Mouse (Mus musculus): Measurements from ENCODE around the gene Slc41a1.

Slc41a1 gene

DNA sequence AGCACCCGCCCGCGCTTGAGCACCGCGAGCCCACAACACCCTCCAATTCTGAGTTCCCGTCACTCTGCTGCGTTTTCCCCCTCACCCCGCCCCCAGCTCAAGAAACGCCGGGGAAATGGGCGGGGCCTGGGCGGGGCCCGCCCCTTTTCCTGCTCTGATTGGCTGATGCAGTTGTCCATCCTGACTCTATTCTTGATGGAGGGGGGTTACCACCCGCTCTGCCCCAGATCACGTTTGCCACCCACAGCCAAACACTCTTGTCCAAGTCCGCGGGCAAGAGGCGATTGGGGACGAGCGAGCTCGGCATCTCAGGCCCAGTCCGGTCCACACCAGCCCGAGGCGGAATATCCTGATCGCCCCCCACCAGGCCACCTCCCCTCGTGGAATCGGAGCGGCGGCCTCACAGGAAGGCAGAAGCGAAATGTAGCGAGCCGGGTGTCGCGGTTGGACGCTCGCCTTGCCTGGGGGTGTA is 530 bp downstream of the Slc41a1 start:
- peak; percentile 93 to 96 for DNase-seq (ENCODE audit: low spot score in 2 of 2)

DNA sequence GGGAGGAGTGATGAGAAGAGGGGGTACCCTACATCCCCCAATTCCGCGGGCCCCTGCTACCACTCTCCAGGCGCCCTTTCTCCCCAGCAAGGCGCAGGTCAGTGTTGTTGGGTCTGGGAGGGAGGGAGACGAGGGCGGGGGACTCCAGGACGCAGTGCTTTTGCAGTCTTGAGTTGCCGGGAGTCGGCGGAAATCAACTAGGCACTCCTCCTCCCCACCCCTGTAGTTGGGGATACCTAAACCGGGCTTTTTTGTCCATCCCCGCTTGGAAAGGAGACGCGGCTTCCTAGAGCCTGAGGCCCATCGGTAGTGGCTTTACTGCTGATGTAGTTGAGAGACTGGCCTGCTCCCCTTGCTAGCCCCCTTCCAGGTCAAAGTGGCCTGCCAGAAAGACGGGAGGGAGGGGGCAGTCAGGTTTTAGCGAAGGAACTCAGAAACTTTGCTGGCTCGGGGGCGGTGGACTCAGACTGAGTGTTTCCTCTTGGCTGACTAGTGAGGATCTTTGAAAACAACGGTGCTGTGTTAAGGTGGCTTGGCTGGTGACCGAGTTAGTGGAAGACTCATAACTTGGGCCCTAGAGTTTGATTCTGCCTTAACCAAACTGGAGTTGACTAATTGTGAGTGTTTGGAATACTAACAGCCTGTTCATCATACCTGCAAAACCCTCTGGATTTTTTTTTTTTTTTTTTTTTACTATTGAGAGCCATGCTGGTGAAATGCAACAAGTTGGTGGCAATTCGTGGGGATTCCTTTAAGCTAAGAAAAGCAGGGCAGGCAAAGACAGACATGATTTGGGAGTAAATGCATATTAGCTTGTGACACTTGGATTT is 1.2 kb downstream of the Slc41a1 start:
- DNase-seq (ENCODE audit: low spot score in 2 of 2): peak in 1 of 2 experiments; percentile 6

DNA sequence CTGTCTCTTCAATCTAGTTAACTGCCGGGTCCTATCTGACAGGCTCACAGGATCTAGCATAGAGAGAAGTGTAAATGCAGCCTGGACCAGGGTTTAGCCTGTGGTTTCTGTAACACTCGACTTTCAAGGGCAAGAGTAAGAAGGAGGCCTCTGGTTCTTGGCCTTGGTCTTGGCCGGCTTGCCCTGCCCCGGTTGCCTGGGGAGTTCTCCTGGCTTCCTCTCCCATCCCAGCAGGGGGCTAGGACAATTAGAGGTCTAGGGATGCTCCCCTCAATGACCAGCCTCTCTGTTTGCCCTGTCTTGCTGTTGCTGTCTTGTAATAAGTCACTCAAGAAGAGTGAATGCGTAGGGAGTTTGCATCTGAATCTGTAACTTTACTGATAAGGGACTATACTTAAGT is 2.0 kb downstream of the Slc41a1 start:
- no peak for DNase-seq (ENCODE audit: low spot score in 2 of 2)

DNA sequence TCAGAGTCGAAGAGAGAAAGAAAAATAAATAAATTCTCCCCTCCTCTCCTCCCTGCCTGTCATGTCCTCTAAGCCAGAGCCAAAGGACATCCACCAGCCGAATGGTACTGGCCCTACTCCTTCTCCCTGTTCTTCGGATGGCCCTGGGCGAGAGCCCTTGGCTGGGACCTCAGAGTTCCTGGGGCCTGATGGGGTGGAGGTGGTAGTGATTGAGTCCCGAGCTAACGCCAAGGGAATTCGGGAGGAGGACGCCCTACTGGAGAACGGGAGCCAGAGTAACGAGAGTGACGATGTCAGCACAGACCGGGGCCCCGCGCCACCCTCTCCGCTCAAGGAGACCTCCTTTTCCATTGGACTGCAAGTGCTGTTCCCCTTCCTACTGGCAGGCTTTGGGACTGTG is 3.3 kb downstream of the Slc41a1 start:
- no peak for DNase-seq (ENCODE audit: low spot score in 2 of 2)

DNA sequence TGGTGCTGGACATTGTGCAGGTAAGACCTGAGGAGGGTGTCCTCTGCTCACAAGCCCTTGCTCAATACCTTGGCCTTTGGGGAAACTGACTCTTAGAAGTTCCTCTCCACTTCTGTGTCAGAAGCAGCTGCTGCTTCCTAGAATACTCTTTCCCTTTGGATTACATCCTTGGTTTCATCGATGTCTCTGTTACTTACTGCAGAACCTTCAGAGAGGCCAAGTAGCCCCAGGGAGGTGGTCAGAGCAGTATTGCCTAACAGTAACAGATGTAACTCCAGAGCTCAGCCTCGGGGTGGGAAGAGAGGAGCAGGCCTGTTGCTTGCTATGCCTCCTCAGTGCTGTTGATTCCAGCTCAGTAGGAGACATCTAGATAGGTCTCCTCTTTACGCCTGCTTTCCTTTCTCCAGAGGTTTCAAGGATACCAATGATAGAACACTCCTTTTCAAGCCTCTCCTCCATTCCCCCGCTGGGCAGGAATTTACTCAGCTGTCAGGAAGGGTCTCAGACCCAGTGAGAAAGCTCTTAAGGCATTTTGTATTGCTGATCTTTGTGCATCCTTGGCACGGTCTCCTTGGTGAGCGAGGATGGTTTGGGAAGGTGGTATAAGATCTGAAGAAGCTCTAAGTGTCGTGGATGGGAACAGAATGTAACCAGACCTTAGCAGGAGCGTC is 3.8 kb downstream of the Slc41a1 start:
- no peak for DNase-seq (ENCODE audit: low spot score in 2 of 2)

DNA sequence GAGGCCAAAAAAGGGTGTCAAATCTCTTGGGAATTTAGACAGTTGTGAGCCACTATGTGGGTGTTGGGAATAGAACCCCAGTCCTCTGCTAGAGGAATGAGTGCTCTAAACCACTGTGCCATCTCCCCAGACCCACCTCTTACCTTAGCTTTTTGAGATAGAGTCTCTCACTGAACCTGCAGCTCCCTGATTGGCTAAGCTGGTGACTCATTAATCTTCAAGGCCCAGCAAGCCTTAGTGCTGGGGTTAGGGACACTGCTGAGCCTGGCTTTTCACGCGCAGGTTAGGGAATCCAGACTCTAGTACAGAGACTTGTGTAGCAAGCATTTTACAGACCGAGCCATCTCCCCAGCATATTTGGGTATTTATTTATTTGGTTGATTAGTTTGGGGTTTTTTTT is 9.7 kb downstream of the Slc41a1 start:
- no peak for DNase-seq (ENCODE audit: low spot score in 2 of 2)

DNA sequence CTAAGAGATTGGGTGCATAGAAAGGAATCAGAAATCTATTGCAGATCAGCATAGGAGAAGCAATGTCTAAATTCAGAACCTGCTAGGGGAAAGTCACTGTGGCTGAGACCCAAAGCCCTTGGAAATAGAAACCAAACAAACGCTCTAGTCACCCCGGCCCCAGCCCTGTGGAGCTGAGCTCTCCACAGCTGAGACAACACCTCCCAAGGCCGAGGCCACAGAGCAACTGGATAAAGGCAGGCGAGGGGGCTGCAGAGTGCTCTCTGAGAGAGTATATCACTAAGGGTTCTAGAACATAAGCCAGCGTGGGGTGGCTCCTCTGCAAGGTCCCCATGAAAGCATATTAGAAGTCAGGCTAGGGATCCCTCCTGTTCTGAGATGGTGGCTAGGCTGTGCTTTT is 11.2 kb downstream of the Slc41a1 start:
- no peak for DNase-seq (ENCODE audit: low spot score in 2 of 2)

DNA sequence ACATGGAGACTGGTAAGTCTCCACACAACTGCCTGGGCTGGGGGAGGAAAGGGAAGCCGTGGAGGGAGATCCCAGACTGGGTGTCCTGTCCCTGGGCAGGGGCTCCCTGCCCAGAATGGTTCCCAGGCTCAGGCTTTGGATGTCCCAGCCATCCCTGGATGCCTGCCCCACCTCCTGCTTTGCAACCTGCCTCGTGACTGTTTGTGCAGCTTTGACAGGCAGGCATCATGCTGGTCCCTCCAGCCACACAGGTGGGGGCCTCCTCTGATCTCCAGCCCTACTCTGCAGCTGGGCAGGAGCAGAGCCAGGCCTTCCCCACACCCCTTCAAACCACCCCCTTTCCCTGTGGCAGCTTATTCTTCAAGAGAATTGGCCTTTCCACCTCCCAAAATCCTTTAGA is 12.0 kb downstream of the Slc41a1 start:
- no peak for DNase-seq (ENCODE audit: low spot score in 2 of 2)

DNA sequence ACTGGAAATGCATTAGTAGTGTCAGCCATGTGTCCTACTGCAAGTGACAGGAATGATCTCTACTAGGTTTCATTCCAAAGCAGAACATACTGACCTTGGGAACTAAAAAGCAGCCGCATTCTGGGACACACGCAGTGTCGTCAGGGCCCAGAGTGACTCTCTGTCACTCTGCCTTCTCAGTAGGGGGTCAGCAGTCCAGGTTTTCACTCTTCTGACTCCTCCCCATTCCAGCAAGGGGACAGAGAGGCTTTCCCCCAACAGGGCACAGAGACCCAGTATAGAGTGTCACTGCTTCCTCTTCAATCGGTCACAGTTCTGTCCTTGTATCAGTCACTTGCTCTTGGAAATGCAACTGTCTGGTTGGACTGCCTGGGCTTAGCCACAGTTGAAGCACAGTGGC is 14.9 kb downstream of the Slc41a1 start:
- no peak for DNase-seq (ENCODE audit: low spot score in 2 of 2)

DNA sequence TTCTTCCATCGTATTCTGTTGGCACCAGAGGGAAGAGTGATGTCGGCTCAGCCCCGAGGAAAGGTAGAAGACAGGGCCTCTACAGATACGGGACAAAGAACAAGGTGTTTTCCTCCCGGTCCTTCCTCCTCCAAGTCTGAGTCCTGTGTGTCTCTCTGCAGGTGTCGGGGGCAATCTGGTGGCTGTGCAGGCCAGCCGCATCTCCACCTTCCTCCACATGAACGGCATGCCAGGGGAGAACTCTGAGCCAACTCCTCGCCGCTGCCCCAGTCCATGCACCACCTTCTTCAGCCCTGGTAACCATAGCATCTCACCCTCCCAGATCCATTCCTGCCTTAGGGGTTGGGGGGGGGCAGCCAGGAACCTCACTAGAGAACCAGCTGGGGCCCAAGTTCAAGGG is 16.5 kb downstream of the Slc41a1 start:
- no peak for DNase-seq (ENCODE audit: low spot score in 2 of 2)

DNA sequence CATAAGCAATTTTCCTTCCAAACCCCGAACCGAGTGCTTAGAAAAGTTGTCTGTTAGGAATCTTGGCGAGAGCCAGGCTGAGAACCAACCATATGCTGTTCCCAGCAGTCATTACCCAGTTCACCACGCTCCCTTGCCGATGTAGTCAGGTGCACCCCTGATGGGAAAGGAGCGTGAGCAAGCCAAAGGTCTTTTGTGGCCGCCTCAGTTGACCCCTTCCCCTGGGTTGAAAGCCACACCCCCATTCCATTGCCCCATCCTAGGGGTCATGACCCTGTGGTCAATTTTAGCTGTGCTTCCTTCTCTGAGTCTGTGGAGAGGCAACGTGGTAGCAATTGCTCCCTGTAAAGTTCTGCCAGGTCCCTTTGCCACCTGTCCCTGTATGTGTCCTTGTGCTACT is 17.6 kb downstream of the Slc41a1 start:
- DNase-seq (ENCODE audit: low spot score in 2 of 2): no peak

DNA sequence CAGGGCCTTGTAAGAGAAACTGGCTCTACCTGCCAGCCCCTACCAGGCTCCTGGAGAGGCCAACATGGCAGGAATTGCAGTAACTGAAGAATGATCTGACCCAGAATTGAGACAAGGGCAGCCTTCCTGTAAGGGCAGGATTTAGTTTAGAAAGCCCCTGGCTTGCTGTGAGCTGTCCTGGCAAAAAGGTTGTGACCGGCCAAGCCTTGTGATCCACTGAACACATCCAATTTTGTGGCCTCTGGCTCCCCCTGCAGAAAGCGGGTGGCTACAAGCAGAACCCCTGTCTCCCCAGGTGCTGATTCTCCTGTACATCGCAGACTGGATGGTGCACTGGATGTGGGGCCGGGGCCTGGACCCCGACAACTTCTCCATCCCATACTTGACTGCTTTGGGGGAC is 19.0 kb downstream of the Slc41a1 start:
- DNase-seq (ENCODE audit: low spot score in 2 of 2): peak; percentile 18 to 35

DNA sequence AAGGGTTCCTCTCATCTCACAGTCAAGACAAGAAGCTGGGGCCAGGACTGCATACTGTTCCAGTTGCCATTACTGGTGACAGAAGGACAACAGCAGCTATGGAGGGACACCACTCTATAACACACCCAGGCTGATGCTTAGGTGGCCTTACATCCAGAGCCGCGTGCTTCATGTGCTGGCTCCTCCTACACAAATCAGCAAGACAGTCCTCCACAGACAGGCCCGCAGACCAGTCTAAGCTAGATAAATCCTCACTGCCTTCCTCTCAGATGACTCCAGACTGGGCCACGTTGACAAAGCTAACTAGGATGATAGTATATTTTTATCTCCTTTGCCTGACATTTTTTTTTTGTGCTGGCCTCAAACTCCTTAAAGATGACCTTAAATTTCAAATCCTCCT is 34.5 kb downstream of the Slc41a1 start:
- no peak for DNase-seq (ENCODE audit: low spot score in 2 of 2)

DNA sequence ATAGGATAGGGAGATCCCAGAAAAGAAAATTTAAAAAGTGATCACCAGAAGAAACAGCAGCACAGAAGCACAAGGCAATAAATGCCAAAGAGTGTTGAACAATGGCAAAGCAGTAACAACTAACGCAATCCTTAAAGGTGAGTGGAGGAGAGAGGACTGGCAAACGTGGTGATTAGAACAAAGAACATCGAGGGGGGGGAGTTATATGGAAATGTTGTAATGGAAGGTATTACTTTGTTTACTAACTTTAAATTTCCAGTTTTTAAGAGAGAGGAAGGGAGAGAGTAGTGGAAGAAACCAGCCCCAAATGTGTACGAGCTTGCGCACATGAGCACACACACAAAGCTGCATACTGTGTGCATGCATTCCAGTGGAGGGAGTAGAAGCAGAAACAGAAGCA is 38.3 kb downstream of the Slc41a1 start:
- no peak for DNase-seq (ENCODE audit: low spot score in 2 of 2)

DNA sequence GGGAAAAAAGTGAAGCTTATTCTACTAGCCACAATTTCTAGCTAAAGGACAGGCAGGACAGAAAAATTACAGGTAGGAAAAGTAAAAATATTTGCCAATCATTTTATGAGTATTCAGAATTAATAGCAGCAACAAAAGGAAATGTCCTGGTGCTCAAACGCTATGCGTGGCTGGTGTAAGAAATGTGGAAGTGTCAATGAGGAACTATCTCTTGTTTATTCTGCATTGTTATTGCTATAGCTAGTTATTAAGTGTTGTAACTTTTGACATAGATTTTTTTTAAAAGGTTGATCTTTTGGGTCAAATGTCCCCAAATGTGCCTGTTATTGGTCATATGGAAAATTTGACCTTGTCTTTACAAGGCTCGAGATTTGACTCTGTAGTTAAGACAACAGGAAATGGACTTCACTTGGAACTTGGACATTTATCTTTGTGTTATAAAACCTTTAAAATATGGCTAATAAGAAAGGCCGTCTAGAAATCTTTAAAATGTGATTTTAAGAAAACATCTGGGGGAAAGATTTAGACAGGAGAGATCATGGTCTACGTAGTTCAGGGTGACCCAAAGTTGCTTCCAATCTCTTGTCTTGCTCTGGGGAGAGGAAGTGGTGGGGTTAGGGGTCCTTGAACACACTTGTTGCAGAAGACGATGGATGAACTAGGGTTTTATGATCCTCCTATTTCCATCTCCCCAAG is 39.2 kb downstream of the Slc41a1 start:
- DNase-seq (ENCODE audit: low spot score in 2 of 2): no peak

DNA sequence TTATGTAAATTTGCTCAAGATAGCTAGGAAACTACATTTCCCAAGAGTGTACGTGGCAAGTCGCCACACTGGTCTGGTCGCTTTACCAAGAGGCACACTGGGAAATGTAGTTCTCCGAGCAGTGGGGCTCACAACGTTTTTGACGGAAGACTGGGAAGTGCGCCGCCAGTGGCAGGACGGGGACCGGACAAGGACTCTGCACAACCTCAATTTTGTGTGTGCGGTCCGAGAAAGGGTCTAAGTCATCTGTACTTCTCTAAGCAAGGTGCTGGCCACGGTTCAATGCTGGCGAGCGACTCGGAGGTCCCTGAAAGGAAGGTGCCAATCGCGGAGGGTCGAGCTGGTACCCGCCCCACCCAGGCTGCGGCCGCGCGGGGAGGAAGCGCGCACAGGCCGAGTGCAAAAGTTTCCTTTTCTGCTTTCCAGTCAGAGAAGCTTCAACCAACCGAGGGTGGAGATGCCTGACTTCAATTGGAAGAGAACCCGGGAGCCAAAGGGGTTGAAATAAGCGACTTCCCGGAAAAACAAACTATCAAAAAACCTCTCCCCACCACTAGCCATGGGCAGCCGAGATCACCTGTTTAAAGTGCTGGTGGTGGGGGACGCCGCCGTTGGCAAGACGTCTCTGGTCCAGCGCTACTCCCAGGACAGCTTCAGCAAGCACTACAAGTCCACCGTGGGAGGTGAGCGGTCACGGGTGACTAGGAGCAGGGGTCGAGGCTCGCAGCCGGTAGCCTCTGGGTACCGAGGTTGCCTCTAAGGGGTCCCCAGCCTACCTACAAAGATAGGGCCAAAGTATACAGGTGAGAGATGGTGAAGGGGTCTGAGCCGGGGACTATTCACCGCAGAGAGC is 40.0 kb downstream of the Slc41a1 start, which contains the start of gene Rab29:
Gene Rab29, plus strand, starts transcription at position 132 of the 853 bp plus-strand sequence.
- DNase-seq (ENCODE audit: low spot score in 2 of 2): peak; percentile 84 to 88

DNA sequence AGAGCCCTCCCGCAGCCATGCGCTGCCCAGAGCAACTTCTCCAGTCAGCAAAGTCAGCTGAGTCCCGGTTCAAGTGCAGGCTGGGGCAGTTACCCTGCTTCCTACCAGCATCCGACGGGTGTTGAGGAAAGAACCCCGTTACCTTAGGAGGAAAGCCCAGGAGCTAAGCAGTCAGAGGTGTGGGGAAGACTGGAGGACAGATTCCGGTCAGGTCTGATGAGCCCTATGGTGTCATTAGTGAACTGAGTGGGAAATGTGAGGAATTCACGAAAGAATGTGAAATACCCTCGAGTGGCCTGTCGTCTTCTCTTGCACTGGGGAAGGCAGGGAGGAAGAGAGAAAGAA is 40.6 kb downstream of the Slc41a1 start:
- DNase-seq (ENCODE audit: low spot score in 2 of 2): no peak

DNA sequence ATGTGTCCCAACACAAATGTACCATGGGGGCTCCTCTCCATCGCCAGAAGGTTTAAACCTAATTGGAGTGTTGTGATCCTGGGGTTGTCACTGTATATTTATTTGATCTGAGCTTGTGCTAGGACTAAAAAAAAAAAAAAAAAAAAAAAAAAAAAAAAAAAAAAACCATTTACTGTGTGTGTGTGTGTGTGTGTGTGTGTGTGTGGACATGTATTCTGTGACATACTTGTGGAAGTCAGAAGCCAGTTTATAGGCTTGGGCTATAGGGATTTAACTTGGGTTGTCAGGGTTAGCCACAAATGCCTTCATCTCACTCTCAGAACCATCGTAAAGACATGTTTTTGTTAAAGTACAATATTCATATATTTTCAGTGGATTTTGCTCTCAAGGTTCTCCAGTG is 42.3 kb downstream of the Slc41a1 start:
- DNase-seq (ENCODE audit: low spot score in 2 of 2): no peak

DNA sequence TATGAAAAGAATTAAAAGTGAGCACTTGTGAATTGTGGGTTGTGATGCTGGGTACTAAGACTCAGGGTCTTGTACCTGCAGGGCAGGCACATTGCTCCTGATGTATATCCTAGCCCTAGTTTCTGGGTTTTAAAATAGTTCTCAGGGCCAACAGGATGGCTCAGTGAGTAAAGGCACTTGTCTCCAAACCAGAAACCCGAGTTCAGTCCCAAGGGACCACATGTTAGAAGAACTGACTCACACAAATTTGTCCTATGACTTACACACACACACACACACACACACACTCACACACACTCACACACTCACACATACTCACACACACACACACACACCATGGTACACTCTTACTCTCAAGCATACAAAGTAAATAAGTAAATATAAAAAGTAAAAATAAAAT is 45.6 kb downstream of the Slc41a1 start:
- no peak for DNase-seq (ENCODE audit: low spot score in 2 of 2)

DNA sequence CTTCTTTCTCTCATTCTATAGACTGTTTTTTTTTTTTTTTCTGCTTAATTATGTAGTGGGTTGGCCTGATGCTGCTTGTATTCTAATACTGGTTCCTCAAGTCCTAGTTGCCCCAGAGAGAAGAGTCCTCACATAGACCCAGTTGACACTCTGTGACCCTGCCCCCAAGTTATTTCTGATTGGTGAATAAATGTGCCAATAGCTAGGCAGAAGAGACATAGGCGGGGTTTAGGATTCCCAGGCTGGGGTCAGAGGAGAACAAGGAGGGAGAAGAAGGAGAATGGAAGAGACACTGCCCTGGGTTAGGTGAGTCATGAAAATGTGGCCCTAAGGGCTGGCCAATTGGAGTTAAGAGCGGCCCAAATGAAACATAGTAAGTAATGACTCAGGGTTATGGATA is 52.5 kb downstream of the Slc41a1 start:
- DNase-seq (ENCODE audit: low spot score in 2 of 2): no peak

DNA sequence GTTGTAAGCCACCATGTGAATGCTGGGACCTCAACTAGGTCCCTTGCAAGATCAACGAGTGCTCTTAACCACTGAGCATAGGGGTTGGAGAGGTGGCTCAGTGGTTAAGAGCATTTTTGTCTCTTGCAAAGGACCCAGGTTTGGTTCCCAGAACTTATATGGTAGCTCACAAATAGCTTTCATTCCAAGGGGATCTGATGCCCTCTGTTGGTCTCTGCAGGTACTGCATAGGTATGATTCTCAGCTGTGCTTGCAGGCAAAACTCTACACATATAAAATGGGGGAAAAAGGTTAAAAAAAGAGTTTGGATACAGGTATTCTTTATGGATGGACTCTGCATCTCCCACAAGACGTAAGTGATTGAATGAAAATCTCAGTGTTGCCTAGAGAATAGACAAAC is 55.5 kb downstream of the Slc41a1 start:
- no peak for DNase-seq (ENCODE audit: low spot score in 2 of 2)

DNA sequence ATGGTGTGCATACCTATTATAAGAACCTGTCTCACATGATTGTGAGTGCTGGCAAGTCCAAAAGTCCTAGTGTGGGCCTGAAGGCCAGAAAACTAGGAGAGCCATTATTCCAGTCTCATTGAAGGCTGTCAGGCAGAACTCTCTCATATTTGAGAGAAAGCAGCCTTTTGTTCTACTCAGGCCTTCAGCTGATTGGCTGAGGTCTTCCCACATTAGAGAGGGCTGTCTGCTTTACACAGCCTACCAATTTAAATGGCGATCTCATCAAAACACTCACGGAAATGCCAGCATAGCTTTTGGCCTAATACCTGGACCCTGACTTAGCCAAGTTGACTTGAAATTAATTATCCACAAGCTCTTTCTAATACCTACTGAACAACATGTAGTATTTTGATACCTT is 58.9 kb downstream of the Slc41a1 start:
- no peak for DNase-seq (ENCODE audit: low spot score in 2 of 2)
